Mouse (Mus musculus): ENCODE results near the gene Aif1l. TPM values are rescaled to one million over a fixed set of nuclear protein-coding genes. Genes with fewer than 3 reads are reported as not detected.

Aif1l gene
- polyA plus RNA-seq, 1 experiment: 3.6 TPM

DNA sequence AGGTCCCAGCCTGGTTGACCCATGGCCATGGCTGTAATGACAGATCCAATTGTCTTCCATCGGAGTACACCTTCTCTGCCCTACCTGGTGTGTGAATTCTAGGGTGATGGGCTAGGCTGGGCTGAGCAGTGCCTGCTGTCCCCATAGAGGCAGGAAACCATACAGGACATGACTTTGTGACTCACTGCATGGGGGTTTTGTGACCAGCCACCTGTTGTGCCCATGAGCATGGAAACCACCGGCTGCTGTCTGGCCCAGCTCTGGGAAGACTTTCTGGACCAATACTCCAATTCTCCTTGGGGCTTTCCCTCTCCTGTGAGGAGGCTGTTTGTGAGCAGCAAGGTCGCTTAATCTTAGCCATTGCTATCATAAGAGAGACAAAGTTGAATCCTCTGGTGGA, 2.8 kb downstream of the Aif1l start:
- DNase-seq (ENCODE audit: low read depth): no peak

DNA sequence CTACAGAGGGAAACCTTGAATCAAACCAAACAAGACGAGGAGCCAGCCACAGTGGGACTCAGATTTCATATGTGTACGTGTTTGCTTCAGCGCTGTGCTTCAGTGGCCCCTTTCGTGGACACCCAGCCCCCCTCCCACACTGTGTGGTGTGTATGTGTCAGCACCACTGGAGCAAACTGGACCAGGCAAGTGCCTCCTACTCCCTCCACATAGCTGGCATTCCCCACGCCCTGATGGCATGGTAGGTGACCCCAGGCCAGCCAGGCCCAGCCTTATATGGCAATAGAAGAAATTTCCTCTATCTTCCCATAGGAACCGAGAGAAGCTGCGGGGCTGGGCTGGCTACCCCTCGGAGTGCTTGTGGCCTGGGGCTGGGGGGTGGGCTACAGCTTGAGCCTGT, 3.7 kb downstream of the Aif1l start:
- DNase-seq (ENCODE audit: low read depth): no peak

DNA sequence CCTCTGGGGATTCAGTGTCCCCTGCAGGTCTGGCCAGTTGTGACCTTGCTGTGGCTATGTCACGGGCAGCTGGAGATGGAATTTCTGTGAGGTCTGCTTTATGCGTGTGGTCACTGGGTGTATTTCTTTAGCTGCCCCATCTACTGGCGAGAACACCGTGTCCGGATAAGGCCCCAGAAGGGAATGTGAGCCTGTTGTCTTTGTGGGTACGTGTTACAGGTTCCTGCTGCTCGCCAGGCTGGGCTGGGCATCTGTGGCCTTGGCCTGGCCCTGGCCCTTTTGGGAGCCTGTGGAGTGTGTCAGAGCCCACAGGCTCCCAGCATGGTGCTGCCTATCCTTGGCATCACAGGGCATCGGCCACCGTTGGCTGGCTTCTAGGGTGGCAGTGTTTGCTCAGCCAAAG, 4.8 kb downstream of the Aif1l start:
- no peak for DNase-seq (ENCODE audit: low read depth)

DNA sequence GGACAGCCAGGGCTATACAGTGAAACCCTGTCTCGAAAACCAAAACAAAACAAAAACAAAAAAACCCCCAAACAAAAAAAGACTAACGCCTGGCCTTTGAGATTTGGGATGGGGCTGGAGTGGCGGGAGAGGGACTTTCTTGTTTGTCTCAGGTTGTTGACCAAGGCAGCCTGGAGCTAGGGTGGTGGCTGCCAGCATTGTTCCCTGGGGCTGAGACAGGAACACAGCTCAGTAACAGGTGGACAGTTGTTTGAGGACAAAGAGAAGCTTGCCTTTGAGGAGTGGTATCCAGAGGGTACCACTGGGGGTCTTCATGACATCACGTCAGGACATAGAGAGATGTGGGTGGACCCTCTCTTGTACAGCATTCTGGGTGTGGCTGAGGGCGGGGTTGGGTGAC, 5.7 kb downstream of the Aif1l start:
- DNase-seq (ENCODE audit: low read depth): no peak

DNA sequence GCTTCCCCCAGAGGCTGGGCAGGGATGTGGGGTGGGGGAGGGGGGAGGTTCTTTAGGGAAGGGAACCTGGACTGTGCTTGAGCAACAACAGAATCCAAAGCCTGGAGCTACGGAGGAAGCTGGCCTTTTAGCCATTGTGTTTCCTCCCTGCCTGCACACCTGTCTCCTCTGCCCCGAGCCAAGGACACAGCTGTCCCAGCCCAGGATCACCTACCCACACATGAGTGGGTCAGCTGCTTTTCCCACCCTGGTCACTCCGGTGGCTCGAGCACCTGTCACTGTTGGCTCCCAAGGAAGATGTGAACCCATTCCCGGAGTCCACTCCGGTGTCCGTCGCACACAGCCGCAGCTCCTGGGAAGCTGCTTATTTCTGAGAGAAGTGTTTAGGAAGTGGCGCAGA, 7.3 kb downstream of the Aif1l start:
- no peak for DNase-seq (ENCODE audit: low read depth)

DNA sequence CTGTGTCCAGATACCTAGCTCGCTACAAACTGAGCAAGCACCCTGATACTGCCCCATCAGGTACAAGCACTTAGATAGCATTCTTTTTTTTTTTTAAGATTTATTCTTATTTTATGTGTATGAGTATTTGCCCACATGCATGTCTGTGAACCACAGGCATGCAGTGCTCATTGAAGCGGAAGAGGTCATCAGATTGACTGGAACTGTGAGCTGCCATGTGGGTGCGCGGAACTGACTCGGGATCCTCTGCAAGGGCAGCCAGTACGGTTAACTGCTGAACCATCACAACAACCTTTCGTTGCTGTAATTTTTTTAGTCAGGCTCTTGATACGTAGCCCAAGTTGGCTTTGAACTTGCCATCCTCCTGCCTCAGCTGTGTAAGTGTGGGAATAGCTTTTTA, 11.0 kb downstream of the Aif1l start:
- DNase-seq (ENCODE audit: low read depth): no peak

DNA sequence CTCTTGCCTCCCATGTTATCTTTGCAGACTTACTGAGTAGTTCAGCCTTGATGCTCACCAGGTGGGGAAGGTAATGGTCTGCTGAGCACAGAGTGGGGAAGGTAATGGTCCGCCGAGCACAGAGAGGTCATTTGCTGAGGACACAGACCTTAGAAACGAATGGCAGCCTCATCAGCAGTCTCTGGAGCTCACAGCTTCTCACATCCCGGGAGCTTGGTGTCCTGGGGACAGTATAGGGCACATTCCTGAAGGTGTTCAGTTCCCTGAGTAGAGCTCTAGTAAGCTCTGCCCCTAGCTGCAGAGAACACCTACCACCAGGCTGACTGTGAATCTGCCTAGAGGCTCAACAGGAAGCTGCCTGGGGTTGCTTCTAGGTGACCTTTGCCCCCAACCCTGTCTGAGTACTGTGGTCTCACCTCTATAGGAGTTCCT, 11.9 kb downstream of the Aif1l start:
- no peak for DNase-seq (ENCODE audit: low read depth)

DNA sequence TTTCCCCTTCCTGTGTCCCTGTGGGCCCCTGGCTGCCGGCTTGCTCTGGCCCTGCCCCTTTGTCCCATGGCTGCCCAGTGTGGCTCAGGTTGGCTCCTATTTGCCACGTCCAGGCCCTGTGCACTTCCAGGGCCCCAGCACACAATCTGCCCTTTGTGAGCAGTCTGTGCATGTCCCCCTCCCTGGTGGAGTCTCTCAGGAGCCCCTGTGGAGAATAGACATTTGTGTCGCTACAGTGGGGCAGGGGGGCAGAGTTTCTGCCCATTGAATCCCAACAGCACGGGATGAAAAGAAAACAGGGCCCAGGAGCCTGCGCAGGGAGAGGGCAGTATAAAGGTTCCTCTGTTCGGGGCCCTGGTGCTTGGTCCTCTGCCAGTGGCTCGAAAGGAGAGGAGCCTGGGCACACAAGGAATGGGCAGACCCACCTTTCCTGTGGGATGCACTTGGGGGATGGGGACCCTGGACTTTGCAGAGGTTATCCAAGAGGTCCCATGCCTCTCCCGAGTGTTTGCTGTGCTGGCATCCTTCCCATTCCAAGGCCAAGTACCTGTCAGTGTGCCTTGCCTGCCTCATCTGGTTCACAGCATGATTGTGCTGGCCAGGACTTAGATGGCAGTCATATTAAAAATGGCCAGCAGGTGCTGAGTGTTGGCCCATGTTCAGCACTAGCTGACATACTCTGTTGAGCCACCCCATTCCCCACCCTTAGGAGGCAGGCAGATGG, 12.7 kb downstream of the Aif1l start:
- no peak for DNase-seq (ENCODE audit: low read depth)

DNA sequence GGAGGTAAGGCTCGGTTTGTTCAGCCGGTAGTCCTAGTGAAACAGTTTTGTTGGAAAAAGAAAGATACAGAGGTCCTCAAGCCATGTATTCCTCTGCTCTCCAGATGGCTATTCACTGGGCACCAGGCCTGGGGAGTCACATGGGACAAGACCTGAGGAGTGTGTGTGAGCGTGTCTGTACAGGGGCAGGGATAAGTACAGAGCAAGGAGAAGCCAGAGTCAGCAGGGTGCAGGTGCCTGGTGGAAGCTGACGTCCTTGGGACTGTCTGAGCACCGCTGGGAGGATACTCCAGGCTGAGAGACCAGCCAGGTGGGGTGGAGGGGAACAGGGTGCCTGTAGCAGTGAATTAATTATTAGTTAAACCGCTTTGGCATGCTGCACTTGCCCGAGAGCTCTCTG, 13.6 kb downstream of the Aif1l start:
- DNase-seq (ENCODE audit: low read depth): no peak

DNA sequence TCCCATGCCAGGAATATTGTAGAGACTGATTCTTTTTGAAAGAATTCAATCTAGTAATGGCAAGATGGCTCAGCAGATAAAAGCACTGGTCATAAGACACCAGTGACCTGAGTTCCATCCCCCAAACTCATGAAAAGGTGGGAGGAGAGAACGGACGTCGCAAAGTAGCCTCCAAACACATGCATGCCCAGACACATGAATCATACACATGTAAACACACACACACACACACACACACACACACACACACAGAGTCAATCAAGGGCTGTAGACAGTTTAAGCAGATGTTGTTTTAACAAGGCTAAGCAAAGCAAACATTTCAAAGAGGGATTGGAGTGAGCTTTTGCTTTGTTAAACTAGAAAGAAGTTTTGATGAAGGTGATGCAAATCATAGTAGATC, 14.3 kb downstream of the Aif1l start:
- no peak for DNase-seq (ENCODE audit: low read depth)

DNA sequence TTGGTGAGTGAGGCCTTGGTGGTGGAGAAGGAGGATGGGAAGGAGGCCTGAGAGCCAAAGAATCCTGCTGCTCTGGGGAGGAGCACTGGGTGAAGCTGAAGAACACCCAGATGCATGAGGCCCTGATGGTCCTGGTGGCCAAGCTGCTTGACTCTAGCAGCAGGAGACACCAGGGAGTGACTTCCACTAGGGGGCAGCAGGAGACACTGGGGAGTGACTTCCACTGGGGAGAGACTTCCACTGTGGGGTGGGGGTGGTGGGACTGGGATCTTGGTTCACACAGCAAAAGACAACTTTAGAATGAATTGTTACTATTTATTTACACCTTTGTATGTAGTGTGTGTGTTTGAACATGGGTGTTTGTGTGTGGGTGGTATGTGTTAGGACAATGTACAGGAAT, 15.2 kb downstream of the Aif1l start:
- no peak for DNase-seq (ENCODE audit: low read depth)

DNA sequence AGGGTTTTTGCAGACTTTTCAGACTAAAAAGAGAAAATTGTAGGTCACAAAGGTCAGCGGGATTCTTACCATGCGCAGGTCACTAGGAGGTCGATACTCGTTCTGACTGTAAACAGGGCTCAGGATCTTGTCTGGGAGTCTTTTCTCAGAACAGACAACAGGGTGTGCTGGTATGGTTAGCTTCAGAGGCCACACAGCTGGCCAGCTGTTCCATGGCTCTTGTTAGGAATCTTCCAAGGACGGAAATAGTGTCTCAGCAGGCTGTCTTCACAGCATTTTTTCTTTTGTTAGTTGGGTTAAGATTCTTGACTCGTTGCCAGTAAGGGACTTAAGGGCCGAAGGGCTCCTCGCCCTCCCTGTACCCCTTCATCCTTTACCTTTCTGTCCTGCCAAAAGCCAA, 16.9 kb downstream of the Aif1l start:
- no peak for DNase-seq (ENCODE audit: low read depth)

DNA sequence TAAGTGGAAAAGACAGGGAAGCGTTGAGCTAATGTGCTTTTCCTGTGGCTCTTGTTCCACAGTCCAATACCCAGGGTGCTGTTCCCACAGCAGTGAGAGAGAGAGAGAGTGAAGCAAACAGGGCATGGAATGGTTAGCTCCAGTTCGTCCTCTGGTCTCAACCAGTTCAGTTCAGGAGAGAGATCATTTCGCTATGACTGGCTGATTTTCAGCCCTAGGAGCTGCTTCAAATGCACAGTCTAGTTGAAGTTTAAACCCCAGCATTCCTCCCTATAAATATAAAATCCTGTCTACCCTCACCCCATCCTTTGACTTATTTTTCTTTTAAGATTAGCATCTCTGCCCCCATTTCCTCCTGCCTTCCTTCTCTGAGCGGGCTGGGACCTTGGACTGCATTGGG, 22.6 kb downstream of the Aif1l start:
- no peak for DNase-seq (ENCODE audit: low read depth)

DNA sequence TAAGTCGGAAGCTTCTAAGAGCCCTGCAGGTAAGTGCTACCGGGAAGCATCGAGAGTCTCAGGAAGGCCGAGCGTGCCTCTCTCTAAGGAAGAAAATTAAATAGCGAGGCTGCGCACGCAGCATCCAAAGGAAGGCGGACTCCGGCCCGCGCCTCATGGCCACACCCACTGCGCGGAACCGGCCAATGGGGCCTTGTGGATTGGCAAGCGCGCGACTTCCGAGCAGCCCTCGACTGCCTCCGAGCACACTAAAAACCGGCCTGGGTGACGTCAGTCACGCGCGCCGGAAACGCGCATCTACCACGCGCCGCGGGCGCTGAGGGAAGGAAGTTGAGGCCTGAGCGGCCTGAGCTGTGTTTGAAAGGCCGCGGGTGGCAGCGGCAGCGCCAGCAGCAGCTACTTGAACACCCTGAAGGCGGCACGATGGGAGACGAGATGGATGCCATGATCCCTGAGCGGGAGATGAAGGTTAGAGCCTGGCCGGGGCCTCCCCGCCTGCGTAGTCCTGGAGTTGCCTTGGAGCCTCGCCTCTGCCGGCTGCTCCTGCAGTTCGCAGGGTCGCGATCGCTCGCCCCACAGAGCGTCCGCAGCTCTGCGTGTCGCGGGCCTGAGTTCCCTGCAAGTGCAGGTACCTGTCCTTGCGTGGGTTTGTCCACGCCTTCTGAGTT, 24.3 kb downstream of the Aif1l start, which contains the start of gene Nup214:
Gene Nup214 (plus strand): TSS at position 296 of the 668 bp plus-strand sequence.
- peak; percentile 75 for DNase-seq (ENCODE audit: low read depth)

DNA sequence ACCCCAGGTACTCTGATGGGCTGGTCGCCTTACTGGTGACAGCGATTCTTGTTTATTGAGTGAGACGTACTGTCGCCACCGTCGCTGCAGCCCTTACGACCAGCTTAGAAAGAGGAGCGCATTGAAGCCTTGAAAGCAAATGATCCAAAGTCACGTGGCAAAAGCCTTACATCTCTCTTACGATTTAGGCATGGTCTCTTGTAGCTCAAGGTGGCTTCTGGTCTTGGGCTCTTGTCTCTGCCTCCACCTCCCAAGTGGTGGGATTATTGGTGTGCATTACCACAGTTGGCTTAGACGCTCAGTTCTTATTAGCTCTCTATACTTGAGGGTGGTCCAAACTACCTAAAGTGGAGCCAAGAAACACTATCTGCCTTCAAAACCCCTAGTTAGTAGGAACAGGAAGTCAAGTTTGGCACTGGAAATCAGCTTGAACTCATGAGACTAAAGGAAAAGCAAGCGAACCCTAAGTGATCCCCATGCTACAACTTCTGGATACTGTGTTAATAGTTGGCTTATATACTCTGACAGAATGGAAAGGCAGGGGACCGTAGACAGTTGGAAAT, 25.0 kb downstream of the Aif1l start:
- DNase-seq (ENCODE audit: low read depth): no peak

DNA sequence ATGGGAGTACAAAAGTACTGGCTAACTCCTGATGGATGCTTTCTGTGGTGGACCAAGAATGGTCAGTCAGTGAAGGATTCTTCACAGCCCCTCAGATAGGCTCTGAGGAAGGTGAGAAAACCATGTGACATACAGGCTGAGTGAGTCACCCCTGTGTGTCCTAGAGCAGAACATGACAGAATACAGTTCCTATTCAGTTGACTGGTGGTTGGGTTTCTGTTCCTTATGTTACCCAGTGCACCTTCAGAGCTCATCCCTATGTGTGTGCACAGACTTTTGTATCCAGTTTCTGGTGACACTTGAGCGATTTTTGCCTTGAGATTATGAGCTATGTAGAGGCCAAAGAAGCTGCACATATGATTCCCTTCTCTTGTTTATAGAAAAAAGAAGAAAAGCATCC, 37.8 kb downstream of the Aif1l start:
- no peak for DNase-seq (ENCODE audit: low read depth)

DNA sequence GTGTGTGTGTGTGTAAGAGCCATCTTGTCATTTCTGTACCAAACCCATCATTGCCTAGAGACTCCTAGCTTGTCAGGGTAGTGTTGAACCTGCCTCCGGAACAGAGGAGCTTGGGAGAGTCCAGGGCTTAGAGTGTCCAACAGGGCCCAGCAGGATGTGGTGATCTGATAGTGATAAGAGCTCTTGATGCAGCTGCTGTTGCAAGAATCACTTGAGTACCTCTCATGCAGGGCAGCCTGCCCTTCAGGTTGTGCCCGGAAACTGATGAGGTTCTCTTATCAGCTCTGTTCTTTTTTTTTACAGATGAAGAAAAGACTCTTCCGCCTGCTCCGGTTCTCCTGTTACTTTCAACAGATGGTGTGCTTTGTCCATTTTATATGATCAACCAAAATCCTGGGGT, 41.0 kb downstream of the Aif1l start:
- no peak for DNase-seq (ENCODE audit: low read depth)

DNA sequence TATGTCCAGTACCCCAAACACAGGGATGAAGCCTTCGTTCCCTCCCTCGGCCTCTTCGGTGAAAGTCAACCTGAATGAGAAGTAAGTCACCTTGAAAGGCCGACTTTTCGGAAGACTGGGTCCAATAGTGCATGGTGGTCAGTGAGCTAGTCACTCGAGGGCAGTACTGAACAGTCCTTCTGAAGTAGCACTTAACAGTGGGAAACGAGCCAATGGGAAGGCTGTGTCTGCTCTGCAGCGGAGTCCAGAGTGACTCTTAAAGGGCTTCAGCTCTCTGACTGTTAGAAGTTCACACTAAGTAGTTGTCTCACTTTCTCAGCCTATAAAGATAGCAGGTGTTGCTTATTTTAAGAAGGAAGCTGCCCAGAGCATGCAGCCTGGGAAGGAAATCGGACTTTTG, 45.0 kb downstream of the Aif1l start:
- DNase-seq (ENCODE audit: low read depth): no peak

DNA sequence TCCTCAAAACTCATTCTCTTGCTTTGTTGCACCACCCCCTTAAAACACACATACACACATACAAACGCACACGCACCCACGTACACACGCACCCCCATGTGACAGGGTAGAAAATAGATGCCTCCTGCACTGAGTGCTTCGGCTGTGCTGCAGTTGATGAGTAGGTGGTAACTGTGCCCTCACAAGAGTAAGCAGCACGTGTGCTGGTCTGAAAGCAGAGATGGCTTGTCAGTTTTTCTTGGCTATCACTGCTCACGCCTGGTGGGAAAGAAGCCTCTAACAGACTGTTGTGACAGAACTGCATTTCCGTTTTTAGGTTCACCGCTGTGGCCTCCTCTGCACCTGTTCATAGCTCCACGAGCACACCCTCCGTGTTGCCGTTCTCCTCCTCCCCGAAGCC, 46.1 kb downstream of the Aif1l start:
- no peak for DNase-seq (ENCODE audit: low read depth)

DNA sequence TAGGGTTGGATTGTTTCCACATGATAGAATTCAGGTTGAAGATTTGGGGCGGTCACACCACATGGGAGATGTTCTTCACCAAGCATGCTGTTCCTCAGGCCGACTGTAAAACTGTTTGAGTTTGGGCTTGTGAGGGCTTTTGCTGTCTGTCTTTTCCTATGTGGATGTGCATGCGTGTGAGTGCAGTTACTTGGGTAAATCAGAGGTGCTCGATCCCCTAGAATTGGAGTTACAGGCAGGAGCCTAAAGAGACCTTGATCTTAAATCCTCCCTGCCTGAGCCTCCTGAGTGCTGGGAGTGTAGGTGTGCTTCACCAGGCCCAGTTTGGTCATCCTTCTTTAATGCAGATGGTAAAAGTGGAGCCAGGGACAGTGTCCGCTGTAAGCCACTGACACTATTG, 47.6 kb downstream of the Aif1l start:
- no peak for DNase-seq (ENCODE audit: low read depth)

DNA sequence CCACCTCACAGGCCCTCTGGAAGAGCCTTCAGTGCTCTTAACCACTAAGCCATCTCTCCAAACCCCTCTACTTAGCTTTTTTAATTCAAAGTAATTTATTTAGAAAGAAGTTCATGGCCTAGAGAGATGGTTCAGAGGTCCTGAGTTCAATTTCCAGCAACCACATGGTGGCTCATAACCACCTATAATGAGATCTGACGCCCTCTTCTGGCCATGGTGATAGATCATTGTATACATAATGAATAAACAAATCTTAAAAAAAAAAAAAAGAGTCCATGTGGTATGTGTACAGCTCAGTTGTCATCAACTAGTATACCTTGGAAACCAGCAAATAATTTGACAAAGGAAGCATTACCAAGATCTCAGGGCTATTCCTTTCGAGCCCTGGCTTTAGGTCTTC, 48.5 kb downstream of the Aif1l start:
- DNase-seq (ENCODE audit: low read depth): no peak

DNA sequence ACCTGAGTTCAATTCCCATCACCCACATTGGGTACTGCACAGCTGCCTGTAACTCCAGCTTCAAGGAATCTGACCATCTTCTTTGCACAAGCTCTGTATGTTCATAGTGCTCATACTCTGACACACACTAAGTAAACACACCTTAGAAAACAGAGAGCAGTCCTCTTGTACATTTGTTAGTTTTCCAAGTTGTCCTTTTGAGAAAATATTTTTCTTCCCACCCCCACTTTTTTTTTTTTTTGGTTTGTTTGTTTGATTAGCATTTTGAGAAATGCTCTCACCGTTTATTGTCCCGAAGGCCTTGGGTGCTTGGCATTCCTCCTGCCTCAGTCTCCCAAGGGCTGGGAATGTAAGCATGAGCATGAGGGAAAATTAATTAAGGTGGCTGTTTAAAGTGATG, 58.4 kb downstream of the Aif1l start:
- no peak for DNase-seq (ENCODE audit: low read depth)

DNA sequence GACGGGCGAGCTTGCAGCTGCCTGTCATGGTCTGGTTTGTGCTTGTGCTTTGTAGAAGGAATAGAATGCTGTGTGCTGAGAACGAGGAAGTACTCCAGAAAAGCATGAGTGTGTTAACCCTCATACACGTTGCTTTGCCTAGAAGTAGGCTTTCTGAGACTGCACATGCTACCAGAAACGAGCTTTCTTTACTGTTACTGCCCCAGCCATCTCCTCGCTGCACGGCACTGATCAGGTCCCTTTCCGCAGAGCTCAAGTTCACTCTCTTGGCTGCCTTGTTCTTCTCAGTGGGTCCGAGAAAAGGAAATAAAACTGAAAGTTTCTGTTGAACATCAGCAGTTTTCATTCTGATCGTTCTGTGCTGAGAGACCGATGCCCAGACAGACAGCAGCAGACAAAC, 58.8 kb downstream of the Aif1l start:
- no peak for DNase-seq (ENCODE audit: low read depth)

Measured in gonadal fat pad, adult 2 months (tissue).